Mouse (Mus musculus) liver, postnatal 0 days (tissue): ENCODE measurements around the gene Dpp8. TPM values are rescaled to one million over a fixed set of nuclear protein-coding genes. Genes with fewer than 3 reads are reported as not detected.

Experiments
- ATAC-seq: fragments of 200-750 bp; cut with Nextera tagmentation; 2 replicates; pipeline ENCODE4 v1.8.0; 2017; ENCODE audit warnings: mild to moderate bottlenecking, moderate library complexity
- DNase-seq: peaks from one replicate; pipeline ENCODE4 v3.0.0-alpha.2; 2016
- H3K27ac ChIP-seq: fragments of 300-500 bp; sonication (generic); 2 replicates; pipeline ENCODE4 v1.5.1; 2014; ENCODE audit warnings: antibody characterized with exemption, moderate library complexity, mild to moderate bottlenecking, low read depth
- H3K27me3 ChIP-seq: fragments of 300-500 bp; sonication (generic); 2 replicates; pipeline ENCODE4 v1.6.1; 2014; ENCODE audit warnings: low read length, control low read depth, mixed read lengths; ENCODE audit not compliant: insufficient read depth
- H3K36me3 ChIP-seq: fragments of 300-500 bp; sonication (generic); replicated peaks from 2 replicates; pipeline ENCODE4 v1.6.1; 2014; ENCODE audit warnings: mild to moderate bottlenecking, control low read depth, low read length, moderate library complexity, mixed read lengths; ENCODE audit not compliant: insufficient read depth
- H3K4me1 ChIP-seq: fragments of 300-500 bp; sonication (generic); 2 replicates; pipeline ENCODE4 v1.6.1; 2014; ENCODE audit warnings: antibody characterized with exemption, mild to moderate bottlenecking, control low read depth; ENCODE audit not compliant: insufficient read depth
- H3K4me2 ChIP-seq: fragments of 300-500 bp; sonication (generic); 2 replicates; pipeline ENCODE4 v1.6.1; 2014; ENCODE audit warnings: low read depth, mild to moderate bottlenecking, low read length, moderate library complexity, mixed read lengths
- H3K4me3 ChIP-seq: fragments of 300-500 bp; sonication (generic); 2 replicates; pipeline ENCODE4 v1.5.1; 2014; ENCODE audit warnings: low read depth, low read length
- H3K9ac ChIP-seq: fragments of 300-500 bp; sonication (generic); replicated peaks from 2 replicates; pipeline ENCODE4 v1.6.1; 2014; ENCODE audit warnings: mild to moderate bottlenecking, moderate library complexity
- H3K9me3 ChIP-seq: fragments of 300-500 bp; sonication (generic); 2 replicates; pipeline ENCODE4 v1.6.1; 2016; ENCODE audit warnings: mild to moderate bottlenecking, control low read depth, low read length, mixed read lengths
- CTCF ChIP-seq: sonication (generic); IDR thresholded peaks from 2 replicates; pipeline ENCODE4 v1.5.1; 2016; ENCODE audit warnings: antibody characterized with exemption, low read depth
- EP300 ChIP-seq: IDR thresholded peaks from 2 replicates; pipeline ENCODE4 v1.6.1; 2016; ENCODE audit warnings: antibody characterized with exemption, low read depth, mild to moderate bottlenecking
- WGBS: fragments of 180-500 bp; shearing (Covaris S2); extraction: QIAGEN DNeasy Blood & Tissue Kit; methylation state at CpG from one replicate; pipeline ENCODE4 v1.1.7; 2014; ENCODE audit not compliant: insufficient replicate concordance; 5-methylcytosine and 5-hydroxymethylcytosine counted together
- polyA plus RNA-seq: library from polyadenylated mRNA; unstranded; fragments of >200 nt; fragmentation: Nextera tagmentation; extraction: Ambion mirVana; gene quantifications from 2 replicates; pipeline ENCODE4 v1.2.1, GENCODE M21; 2015

Gene Dpp8
- polyA plus RNA-seq, 1 experiment from 2014 or later: 10.6 TPM

DNA sequence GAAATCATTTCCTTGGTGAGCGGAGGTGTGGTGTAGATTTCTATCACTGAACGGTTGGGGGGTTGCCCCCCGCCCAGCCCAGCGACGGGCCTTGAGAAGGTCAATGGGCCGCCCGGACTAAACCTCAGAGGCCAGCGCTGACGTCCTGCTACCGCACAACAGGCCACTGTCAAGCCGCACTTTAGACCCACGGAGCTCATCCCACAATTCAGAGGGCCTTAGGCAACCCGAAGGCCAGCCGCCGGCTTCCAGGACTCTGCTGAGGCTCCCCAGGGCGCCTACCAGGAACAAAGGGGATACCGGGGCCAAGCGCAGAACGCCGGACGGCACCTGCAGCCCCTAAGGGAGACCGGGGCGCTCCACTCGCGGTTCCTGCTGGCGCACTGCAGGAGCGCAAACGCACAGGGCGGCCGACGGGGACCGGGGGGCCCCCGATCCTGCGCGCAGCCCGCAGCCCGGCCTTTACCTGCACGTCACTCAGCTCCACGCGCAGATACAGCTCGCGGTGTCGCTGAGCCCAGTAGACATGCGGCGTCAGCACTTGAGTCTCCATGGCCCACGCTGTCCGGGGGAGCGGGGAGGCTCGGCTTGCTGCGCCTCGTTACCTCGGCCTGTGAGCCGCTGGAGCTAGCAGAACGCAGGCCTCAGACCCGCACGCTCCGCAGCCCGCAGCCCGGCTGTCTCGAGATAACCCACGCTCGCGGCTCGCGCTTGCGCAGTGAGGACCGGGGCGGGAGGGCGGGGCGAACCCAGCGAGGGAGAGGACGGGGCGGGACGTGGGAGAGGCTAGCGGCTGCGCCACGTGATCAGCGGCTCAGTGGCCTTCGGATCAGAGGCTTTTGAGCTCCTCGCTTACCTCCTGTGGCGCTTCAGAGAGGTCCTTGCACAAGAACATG is 11.0 kb upstream of the Dpp8 start, which contains the start of gene Hacd3:
Gene Hacd3, minus strand, starts transcription at position 703 of the 896 bp plus-strand sequence.
- Histone ChIP-seq H3K36me3 (no peaks in the 10 kb centered on the region), H3K27ac (peak within 1 kb of the TSS; percentile 94), H3K4me3 (peak within 1 kb of the TSS; percentile 95)

DNA sequence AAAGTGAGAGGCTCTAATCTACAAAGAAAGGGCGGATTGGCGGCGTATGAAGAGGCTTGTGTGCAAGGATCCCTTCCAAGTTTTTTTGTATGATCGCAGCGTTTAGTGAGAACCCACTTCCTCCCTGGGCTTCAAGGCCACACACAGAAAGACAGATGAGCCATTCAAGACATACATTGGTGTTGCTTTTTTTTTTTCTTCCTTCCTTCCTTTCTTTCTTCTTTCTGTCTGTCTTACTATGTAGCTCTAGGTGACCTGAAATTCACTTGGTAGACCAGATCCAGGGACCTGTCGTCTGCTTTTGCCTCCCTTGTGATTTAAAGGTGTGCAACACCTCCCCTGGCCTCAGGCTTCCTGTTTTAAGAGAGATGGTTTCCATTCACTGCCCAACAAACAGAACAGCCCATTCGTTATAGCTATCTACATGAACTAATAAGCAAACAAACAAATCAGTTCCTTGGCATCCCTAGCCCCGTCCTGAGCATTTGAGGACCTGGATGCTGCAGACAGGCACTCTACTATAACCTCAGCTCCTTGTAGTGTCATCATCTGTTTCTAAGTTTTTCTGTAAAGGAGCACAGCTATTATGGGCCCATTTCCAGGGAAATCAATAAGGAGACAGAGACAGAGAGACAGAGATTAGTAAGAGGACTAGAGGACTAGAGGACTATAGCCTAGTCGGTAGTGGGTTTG is 10.2 kb upstream of the Dpp8 start:
- no peak for TF ChIP-seq EP300
- no peak for TF ChIP-seq CTCF
- 20% methylated on average over 9 of the region's 9 CpGs for WGBS
- no peak for ATAC-seq
- H3K27me3 ChIP-seq: no peaks in the 10 kb centered on the region
- peak overlapping the region; percentile 94 for H3K27ac ChIP-seq
- DNase-seq: no peak
- H3K9me3 ChIP-seq: no peaks in the 10 kb centered on the region
- peaks cover 25% of the 10 kb centered on the region for H3K4me1 ChIP-seq
- peak overlapping the region; percentile 95 for H3K4me3 ChIP-seq
- H3K9ac ChIP-seq: peak overlapping the region; percentile 97
- peak overlapping the region; percentile 95 for H3K4me2 ChIP-seq
- H3K36me3 ChIP-seq: no peaks in the 10 kb centered on the region

More for the DNA sequence above, 11.0 kb upstream of the Dpp8 start, which contains the start of gene Hacd3:
- no peaks in the 10 kb centered on the region for H3K27me3 ChIP-seq
- peak within 1 kb of the TSS; percentile 97 for H3K9ac ChIP-seq
- H3K4me1 ChIP-seq: peaks cover 28% of the 10 kb centered on the region
- TF ChIP-seq CTCF (no peak), EP300 (no peak)
- DNase-seq (peak; percentile 95), ATAC-seq (peak; percentile 84)
- no peaks in the 10 kb centered on the region for H3K9me3 ChIP-seq
- peak within 1 kb of the TSS; percentile 95 for H3K4me2 ChIP-seq
- 3% methylated on average over 77 of the region's 81 CpGs for WGBS

GRCm38 (mm10) chr9:65022580-65023135 is 9.6 kb upstream of the Dpp8 start:
- H3K27me3 ChIP-seq: no peaks in the 10 kb centered on the region
- peaks cover 25% of the 10 kb centered on the region for H3K4me1 ChIP-seq
- H3K9ac ChIP-seq: no peak overlapping the region
- H3K4me3 ChIP-seq: no peak overlapping the region
- peak overlapping the region; percentile 94 for H3K27ac ChIP-seq
- H3K36me3 ChIP-seq: no peaks in the 10 kb centered on the region
- H3K9me3 ChIP-seq: no peaks in the 10 kb centered on the region
- TF ChIP-seq CTCF: no peak
- no peak for TF ChIP-seq EP300
- H3K4me2 ChIP-seq: no peak overlapping the region; the same call in 1 of the 2 replicates
- no peak for DNase-seq
- ATAC-seq: no peak
- 50% methylated on average over 4 of the region's 4 CpGs for WGBS

GRCm38 (mm10) chr9:65023447-65023846 is 8.8 kb upstream of the Dpp8 start:
- no peak overlapping the region for H3K9ac ChIP-seq
- ATAC-seq (peak; percentile 13; the same call in 1 of the 2 replicates), DNase-seq (no peak)
- peak overlapping the region; percentile 94 for H3K27ac ChIP-seq
- no peak overlapping the region for H3K4me2 ChIP-seq
- TF ChIP-seq CTCF (no peak), EP300 (0 out of 2 replicates have a peak, but pooled peaks have one; percentile 47)
- H3K9me3 ChIP-seq: no peaks in the 10 kb centered on the region
- no peaks in the 10 kb centered on the region for H3K27me3 ChIP-seq
- 72% methylated on average over 3 of the region's 3 CpGs for WGBS
- no peak overlapping the region for H3K4me3 ChIP-seq
- H3K4me1 ChIP-seq: peaks cover 19% of the 10 kb centered on the region
- H3K36me3 ChIP-seq: no peaks in the 10 kb centered on the region

- H3K27me3 ChIP-seq: no peaks in the 10 kb centered on the region
- H3K4me2 ChIP-seq: no peak overlapping the region
- DNase-seq (no peak), ATAC-seq (no peak)
- no peaks in the 10 kb centered on the region for H3K9me3 ChIP-seq
- H3K4me3 ChIP-seq: no peak overlapping the region
- H3K9ac ChIP-seq: no peak overlapping the region
- no peaks in the 10 kb centered on the region for H3K36me3 ChIP-seq
- 81% methylated on average over 7 of the region's 7 CpGs for WGBS
- TF ChIP-seq EP300: no peak
- no peak for TF ChIP-seq CTCF
- H3K4me1 ChIP-seq: peaks cover 8% of the 10 kb centered on the region
- H3K27ac ChIP-seq: no peak overlapping the region
Measured at GRCm38 (mm10) chr9:65027241-65027640, 5.0 kb upstream of the Dpp8 start.

DNA sequence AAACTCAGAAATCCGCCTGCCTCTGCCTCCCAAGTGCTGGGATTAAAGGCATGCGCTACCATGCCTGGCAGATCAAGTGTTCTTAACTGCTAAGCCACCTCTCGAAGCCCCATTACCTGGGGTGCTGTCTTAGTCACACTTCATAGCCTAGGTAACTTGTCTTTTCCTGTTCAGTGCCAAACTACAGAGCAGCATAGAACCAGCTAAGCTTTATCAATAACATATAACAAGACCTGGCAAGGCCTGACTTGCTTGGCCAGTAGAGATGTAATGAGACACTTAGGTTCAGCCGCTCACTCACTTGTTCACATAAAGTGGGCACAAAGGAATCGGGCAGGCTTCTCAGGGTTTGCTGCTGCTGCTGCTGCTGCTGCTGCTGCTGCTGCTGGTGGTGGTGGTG is 3.9 kb upstream of the Dpp8 start:
- DNase-seq (no peak), ATAC-seq (no peak)
- Histone ChIP-seq H3K9ac (no peak overlapping the region), H3K9me3 (no peaks in the 10 kb centered on the region), H3K4me2 (no peak overlapping the region), H3K4me1 (peaks cover 3% of the 10 kb centered on the region), H3K36me3 (no peaks in the 10 kb centered on the region), H3K27ac (no peak overlapping the region), H3K4me3 (no peak overlapping the region), H3K27me3 (no peaks in the 10 kb centered on the region)
- no peak for TF ChIP-seq CTCF
- no peak for TF ChIP-seq EP300
- WGBS: 90% methylated on average over 5 of the region's 5 CpGs
